Mouse (Mus musculus): ENCODE data around the gene Dact1. TPM values are rescaled to one million over a fixed set of nuclear protein-coding genes. Genes with fewer than 3 reads are reported as not detected.

Dact1 gene
- 27.7 and 31.1 TPM in 2 replicates for polyA plus RNA-seq (2015; fragmentation: Nextera tagmentation; extraction: Ambion mirVana)

- Histone ChIP-seq H3K9ac (peak within 1 kb of the TSS; percentile 98), H3K27ac (replicated peaks) (peak within 1 kb of the TSS; percentile 90), H3K36me3 (peaks cover 7% of the 10 kb centered on the region), H3K4me2 (peak within 1 kb of the TSS; percentile 76), H3K27me3 (no peaks in the 10 kb centered on the region), H3K4me3 (peak within 1 kb of the TSS; percentile 92), H3K9me3 (no peaks in the 10 kb centered on the region), H3K4me1 (replicated peaks) (peaks cover 15% of the 10 kb centered on the region)
- WGBS, result 0% methylated on average over 64 of the region's 76 CpGs
- peak; percentile 92 for ATAC-seq (ENCODE audit: low FRiP score, low read depth)
These were observed at the start of gene Dact1 for GRCm38 (mm10) chr12:71309581-71310067. Dact1 (plus strand) TSS chr12:71309884.

- H3K4me3 ChIP-seq, result no peak overlapping the region
- 93% methylated on average over 4 of the region's 4 CpGs for WGBS
- no peaks in the 10 kb centered on the region for H3K9me3 ChIP-seq
- no peak overlapping the region for H3K27ac ChIP-seq (replicated peaks)
- H3K9ac ChIP-seq, result no peak overlapping the region
- no peak for ATAC-seq (ENCODE audit: low FRiP score, low read depth)
- no peaks in the 10 kb centered on the region for H3K27me3 ChIP-seq
- H3K4me2 ChIP-seq, result no peak overlapping the region
- no peaks in the 10 kb centered on the region for H3K36me3 ChIP-seq
- no peaks in the 10 kb centered on the region for H3K4me1 ChIP-seq (replicated peaks)
These were observed 45.5 kb upstream of the Dact1 start for GRCm38 (mm10) chr12:71264211-71264610.

GRCm38 (mm10) chr12:71269367-71269766, 40.3 kb upstream of the Dact1 start:
- H3K4me2 ChIP-seq, result no peak overlapping the region
- no peaks in the 10 kb centered on the region for H3K9me3 ChIP-seq
- WGBS, result 94% methylated on average over 7 of the region's 7 CpGs
- no peaks in the 10 kb centered on the region for H3K36me3 ChIP-seq
- H3K4me3 ChIP-seq, result no peak overlapping the region
- no peaks in the 10 kb centered on the region for H3K27me3 ChIP-seq
- no peak overlapping the region for H3K9ac ChIP-seq
- ATAC-seq (ENCODE audit: low FRiP score, low read depth), result no peak
- H3K27ac ChIP-seq (replicated peaks), result no peak overlapping the region
- H3K4me1 ChIP-seq (replicated peaks), result no peaks in the 10 kb centered on the region

- H3K36me3 ChIP-seq, result no peaks in the 10 kb centered on the region
- WGBS, result 81% methylated on average over 5 of the region's 5 CpGs
- no peak overlapping the region for H3K4me2 ChIP-seq
- no peak for ATAC-seq (ENCODE audit: low FRiP score, low read depth)
- no peaks in the 10 kb centered on the region for H3K4me1 ChIP-seq (replicated peaks)
- H3K9ac ChIP-seq, result no peak overlapping the region
- H3K27ac ChIP-seq (replicated peaks), result no peak overlapping the region
- H3K27me3 ChIP-seq, result no peaks in the 10 kb centered on the region
- no peak overlapping the region for H3K4me3 ChIP-seq
- H3K9me3 ChIP-seq, result no peaks in the 10 kb centered on the region
These were observed 38.6 kb upstream of the Dact1 start for GRCm38 (mm10) chr12:71271131-71271530.

- H3K27ac ChIP-seq (replicated peaks), result no peak overlapping the region
- H3K27me3 ChIP-seq, result no peaks in the 10 kb centered on the region
- no peak overlapping the region for H3K4me2 ChIP-seq
- no peak overlapping the region for H3K9ac ChIP-seq
- no peaks in the 10 kb centered on the region for H3K36me3 ChIP-seq
- H3K4me1 ChIP-seq (replicated peaks), result peaks cover 7% of the 10 kb centered on the region; the same call in 1 of the 2 replicates
- ATAC-seq (ENCODE audit: low FRiP score, low read depth), result no peak
- H3K9me3 ChIP-seq, result no peaks in the 10 kb centered on the region
- H3K4me3 ChIP-seq, result no peak overlapping the region
- WGBS, result over 99% methylated on average over 5 of the region's 5 CpGs
These were observed 35.0 kb upstream of the Dact1 start for GRCm38 (mm10) chr12:71274519-71275237.

- no peaks in the 10 kb centered on the region for H3K27me3 ChIP-seq
- no peak overlapping the region for H3K4me2 ChIP-seq
- H3K4me1 ChIP-seq (replicated peaks), result peaks cover 7% of the 10 kb centered on the region; the same call in 1 of the 2 replicates
- H3K27ac ChIP-seq (replicated peaks), result no peak overlapping the region
- no peaks in the 10 kb centered on the region for H3K36me3 ChIP-seq
- H3K9me3 ChIP-seq, result no peaks in the 10 kb centered on the region
- H3K9ac ChIP-seq, result no peak overlapping the region
- WGBS, result 79% methylated on average over 8 of the region's 8 CpGs
- ATAC-seq (ENCODE audit: low FRiP score, low read depth), result no peak
- no peak overlapping the region for H3K4me3 ChIP-seq
These were observed 33.6 kb upstream of the Dact1 start for GRCm38 (mm10) chr12:71275906-71276595.

- ATAC-seq (ENCODE audit: low FRiP score, low read depth), result peak; percentile 69; the same call in 1 of the 2 replicates
- Histone ChIP-seq H3K27me3 (no peaks in the 10 kb centered on the region), H3K27ac (replicated peaks) (peak overlapping the region; percentile 36), H3K36me3 (no peaks in the 10 kb centered on the region), H3K4me2 (no peak overlapping the region), H3K4me1 (replicated peaks) (peaks cover 7% of the 10 kb centered on the region; the same call in 1 of the 2 replicates), H3K4me3 (no peak overlapping the region), H3K9me3 (no peaks in the 10 kb centered on the region), H3K9ac (no peak overlapping the region)
- WGBS, result 34% methylated on average over 12 of the region's 12 CpGs
These were observed 30.0 kb upstream of the Dact1 start for GRCm38 (mm10) chr12:71279521-71280262.

GRCm38 (mm10) chr12:71281201-71281768, 28.4 kb upstream of the Dact1 start:
- Histone ChIP-seq H3K27me3 (no peaks in the 10 kb centered on the region), H3K9ac (no peak overlapping the region), H3K4me2 (no peak overlapping the region), H3K4me3 (no peak overlapping the region), H3K9me3 (no peaks in the 10 kb centered on the region), H3K36me3 (no peaks in the 10 kb centered on the region), H3K27ac (replicated peaks) (no peak overlapping the region), H3K4me1 (replicated peaks) (peaks cover 7% of the 10 kb centered on the region; the same call in 1 of the 2 replicates)
- 81% methylated on average over 12 of the region's 12 CpGs for WGBS
- no peak for ATAC-seq (ENCODE audit: low FRiP score, low read depth)

GRCm38 (mm10) chr12:71285399-71285798, 24.3 kb upstream of the Dact1 start:
- ATAC-seq (ENCODE audit: low FRiP score, low read depth), result no peak
- H3K4me1 ChIP-seq (replicated peaks), result 0 out of 2 replicates have a peak, but pooled peaks cover 2% of the 10 kb centered on the region
- H3K36me3 ChIP-seq, result no peaks in the 10 kb centered on the region
- no peaks in the 10 kb centered on the region for H3K9me3 ChIP-seq
- no peak overlapping the region for H3K4me3 ChIP-seq
- no peak overlapping the region for H3K27ac ChIP-seq (replicated peaks)
- no peak overlapping the region for H3K4me2 ChIP-seq
- H3K27me3 ChIP-seq, result no peaks in the 10 kb centered on the region
- no peak overlapping the region for H3K9ac ChIP-seq

GRCm38 (mm10) chr12:71290460-71290859, 19.2 kb upstream of the Dact1 start:
- 54% methylated on average over 2 of the region's 2 CpGs for WGBS
- H3K4me2 ChIP-seq, result no peak overlapping the region
- H3K27ac ChIP-seq (replicated peaks), result no peak overlapping the region
- H3K4me1 ChIP-seq (replicated peaks), result peaks cover 17% of the 10 kb centered on the region
- no peak overlapping the region for H3K9ac ChIP-seq
- H3K9me3 ChIP-seq, result no peaks in the 10 kb centered on the region
- no peak overlapping the region for H3K4me3 ChIP-seq
- peak; percentile 15; the same call in 1 of the 2 replicates for ATAC-seq (ENCODE audit: low FRiP score, low read depth)
- no peaks in the 10 kb centered on the region for H3K36me3 ChIP-seq
- no peaks in the 10 kb centered on the region for H3K27me3 ChIP-seq
